Mouse (Mus musculus): ENCODE measurements at regions not wholly inside any gene's neighbourhood (a gene's known extent, or its start where the extent isn't known, plus 50 kb on each side); places are given as distances from the start of the nearest gene placed in this dataset.

DNA sequence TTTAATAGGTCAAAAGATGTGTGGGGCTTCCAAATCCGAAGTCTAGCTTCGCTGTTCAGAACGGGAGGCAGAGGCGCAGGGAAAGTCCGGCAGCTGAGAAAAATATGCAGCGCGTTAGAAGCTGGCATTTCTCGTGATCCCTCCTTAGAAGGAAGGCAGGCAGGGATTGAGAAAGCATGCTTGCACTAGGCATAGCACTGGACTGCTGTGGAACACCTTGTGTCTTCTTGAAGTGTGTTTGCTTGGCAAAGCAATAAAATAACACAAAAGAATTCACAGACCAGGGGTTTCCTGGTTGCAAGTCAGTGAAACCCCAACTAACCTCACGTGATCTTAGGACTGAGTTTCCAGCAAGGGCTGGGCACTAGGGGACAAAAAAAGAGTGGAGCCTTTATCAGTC, 305.1 kb downstream of the Sox9 start:
- H3K4me3 ChIP-seq (replicated peaks; ENCODE audit: extremely low read depth, low read depth, low read length): no peak overlapping the region
- TF ChIP-seq POLR2A (IDR thresholded peaks at IDR 0.05; ENCODE audit: borderline replicate concordance, extremely low read depth, low read depth, low read length) (no peak), CTCF (IDR thresholded peaks at IDR 0.05; ENCODE audit: insufficient read depth, low read length) (no peak)
- 23% methylated on average over 9 of the region's 9 CpGs for WGBS
- no peaks in the 10 kb centered on the region for H3K4me1 ChIP-seq (ENCODE audit: control insufficient read depth, insufficient read depth, low read length)
- DNase-seq: peak; percentile 12

DNA sequence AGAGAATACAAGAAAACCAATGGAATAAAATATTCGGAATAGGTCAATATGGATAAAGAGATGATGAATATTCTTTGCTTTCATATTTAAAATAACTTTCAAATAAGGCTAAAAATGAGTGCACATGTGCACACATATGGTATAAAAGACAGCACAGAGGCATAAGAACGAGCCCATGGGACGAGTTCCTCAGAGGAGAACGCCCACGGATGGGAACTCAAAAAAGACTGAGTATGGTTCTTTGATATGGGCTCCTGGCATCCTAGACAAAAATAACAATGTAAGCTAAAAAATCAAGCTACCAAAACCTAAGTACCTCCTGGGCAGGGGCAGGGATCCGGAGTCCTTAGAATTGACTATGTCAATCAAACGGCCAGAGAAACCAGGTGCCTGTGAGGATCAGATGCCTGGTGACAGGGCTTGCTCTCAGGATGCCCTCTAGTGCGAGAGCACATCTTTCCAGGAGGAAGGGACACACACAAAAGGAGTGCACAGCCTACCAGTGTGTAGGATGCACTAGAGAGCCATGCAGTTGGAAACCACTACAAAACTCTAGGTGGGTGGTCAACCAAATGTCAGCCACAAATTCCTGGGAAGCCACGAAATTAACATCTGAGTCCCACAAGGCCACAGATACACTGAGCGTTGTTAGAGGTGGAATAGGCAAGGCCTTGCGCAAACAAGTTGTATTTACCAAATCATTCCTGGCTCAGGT, 307.8 kb downstream of the Sox9 start:
- TF ChIP-seq POLR2A (IDR thresholded peaks at IDR 0.05; ENCODE audit: borderline replicate concordance, extremely low read depth, low read depth, low read length) (no peak), CTCF (IDR thresholded peaks at IDR 0.05; ENCODE audit: insufficient read depth, low read length) (no peak)
- Histone ChIP-seq H3K4me3 (replicated peaks; ENCODE audit: extremely low read depth, low read depth, low read length) (no peak overlapping the region), H3K4me1 (ENCODE audit: control insufficient read depth, insufficient read depth, low read length) (no peaks in the 10 kb centered on the region)
- no peak for DNase-seq
- WGBS: 88% methylated on average over 11 of the region's 11 CpGs

- TF ChIP-seq POLR2A (IDR thresholded peaks at IDR 0.05; ENCODE audit: borderline replicate concordance, extremely low read depth, low read depth, low read length) (no peak), CTCF (IDR thresholded peaks at IDR 0.05; ENCODE audit: insufficient read depth, low read length) (no peak)
- H3K4me3 ChIP-seq (replicated peaks; ENCODE audit: extremely low read depth, low read depth, low read length): no peak overlapping the region
- WGBS: 81% methylated on average over 8 of the region's 8 CpGs
- DNase-seq: no peak
- no peaks in the 10 kb centered on the region for H3K4me1 ChIP-seq (ENCODE audit: control insufficient read depth, insufficient read depth, low read length)
Measured at GRCm38 (mm10) chr11:113091901-113092568, 310.0 kb downstream of the Sox9 start.

GRCm38 (mm10) chr11:113093895-113094445, 311.9 kb downstream of the Sox9 start:
- Histone ChIP-seq H3K4me3 (replicated peaks; ENCODE audit: extremely low read depth, low read depth, low read length) (no peak overlapping the region), H3K4me1 (ENCODE audit: control insufficient read depth, insufficient read depth, low read length) (no peaks in the 10 kb centered on the region)
- DNase-seq: no peak
- no peak for TF ChIP-seq POLR2A (IDR thresholded peaks at IDR 0.05; ENCODE audit: borderline replicate concordance, extremely low read depth, low read depth, low read length)
- 86% methylated on average over 13 of the region's 13 CpGs for WGBS

DNA sequence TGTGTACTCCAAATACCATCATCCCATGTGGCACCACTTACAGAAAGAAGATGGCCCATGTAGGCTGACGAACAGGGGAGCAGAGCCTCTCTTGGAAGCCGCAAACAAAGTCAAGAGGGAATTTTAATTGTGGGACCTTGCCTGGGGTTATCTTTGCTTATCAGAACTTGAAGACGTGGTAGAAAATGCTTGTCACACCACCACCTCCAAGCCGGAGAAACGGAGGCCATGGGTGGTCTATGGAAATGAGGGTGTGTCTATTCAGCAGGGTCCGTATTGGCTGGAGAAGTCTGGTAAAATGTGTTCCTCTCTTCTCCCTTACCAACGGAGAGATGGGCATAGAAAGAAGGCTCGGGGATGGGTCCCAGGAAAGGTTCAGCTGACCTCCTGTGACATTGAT, 313.6 kb downstream of the Sox9 start:
- WGBS: 63% methylated on average over 8 of the region's 8 CpGs

GRCm38 (mm10) chr11:113096209-113096608, 314.2 kb downstream of the Sox9 start:
- WGBS: 55% methylated on average over 8 of the region's 8 CpGs

More for the DNA sequence above, 313.6 kb downstream of the Sox9 start:
- Histone ChIP-seq H3K4me3 (replicated peaks; ENCODE audit: extremely low read depth, low read depth, low read length) (no peak overlapping the region), H3K4me1 (ENCODE audit: control insufficient read depth, insufficient read depth, low read length) (no peaks in the 10 kb centered on the region)
- DNase-seq: no peak
- TF ChIP-seq CTCF (IDR thresholded peaks at IDR 0.05; ENCODE audit: insufficient read depth, low read length): no peak
- TF ChIP-seq POLR2A (IDR thresholded peaks at IDR 0.05; ENCODE audit: borderline replicate concordance, extremely low read depth, low read depth, low read length): no peak

DNA sequence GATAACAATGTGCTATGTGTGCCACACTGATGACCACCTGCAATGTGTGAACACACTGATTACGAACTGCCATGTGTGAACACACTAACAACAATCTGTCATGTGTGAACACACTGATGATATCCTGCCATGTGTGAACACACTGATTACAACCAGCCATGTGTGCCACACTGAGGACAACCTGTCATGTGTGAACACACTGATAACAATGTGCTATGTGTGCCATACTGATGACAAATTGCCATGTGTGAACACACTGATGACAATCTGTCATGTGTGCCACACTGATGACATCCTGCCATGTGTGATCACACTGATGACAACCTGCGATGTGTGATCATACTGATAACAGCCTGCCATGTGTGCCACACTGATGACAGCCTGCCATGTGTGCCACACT, 316.3 kb downstream of the Sox9 start:
- 94% methylated on average over 2 of the region's 2 CpGs for WGBS
- TF ChIP-seq POLR2A (IDR thresholded peaks at IDR 0.05; ENCODE audit: borderline replicate concordance, extremely low read depth, low read depth, low read length) (no peak), CTCF (IDR thresholded peaks at IDR 0.05; ENCODE audit: insufficient read depth, low read length) (no peak)
- H3K4me3 ChIP-seq (replicated peaks; ENCODE audit: extremely low read depth, low read depth, low read length): no peak overlapping the region
- peaks cover 7% of the 10 kb centered on the region; the same call in 1 of the 2 replicates for H3K4me1 ChIP-seq (ENCODE audit: control insufficient read depth, insufficient read depth, low read length)
- DNase-seq: no peak

More at GRCm38 (mm10) chr11:113096209-113096608, 314.2 kb downstream of the Sox9 start:
- TF ChIP-seq POLR2A (IDR thresholded peaks at IDR 0.05; ENCODE audit: borderline replicate concordance, extremely low read depth, low read depth, low read length): no peak
- TF ChIP-seq CTCF (IDR thresholded peaks at IDR 0.05; ENCODE audit: insufficient read depth, low read length): no peak
- no peak for DNase-seq
- H3K4me1 ChIP-seq (ENCODE audit: control insufficient read depth, insufficient read depth, low read length): no peaks in the 10 kb centered on the region
- no peak overlapping the region for H3K4me3 ChIP-seq (replicated peaks; ENCODE audit: extremely low read depth, low read depth, low read length)

DNA sequence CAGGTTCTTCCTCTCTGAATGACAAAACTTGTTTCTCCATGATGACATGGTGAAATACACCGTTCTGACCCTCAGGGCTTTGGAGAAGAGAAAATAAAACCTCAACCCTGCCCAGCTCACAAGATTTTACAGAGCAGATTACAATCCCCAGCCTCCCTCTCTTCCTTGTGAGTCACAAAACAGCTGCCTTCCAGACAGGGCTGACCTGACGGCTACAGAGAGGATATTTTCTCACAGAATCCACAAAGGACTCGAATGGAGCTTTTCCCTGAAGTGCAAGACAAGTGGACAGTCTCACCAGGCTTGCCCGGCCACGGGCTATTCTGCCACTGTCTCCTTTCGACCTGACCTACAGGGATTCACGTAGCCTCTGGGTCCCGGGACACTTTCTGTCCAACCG, 318.8 kb downstream of the Sox9 start:
- peak; percentile 31 for DNase-seq
- TF ChIP-seq POLR2A (IDR thresholded peaks at IDR 0.05; ENCODE audit: borderline replicate concordance, extremely low read depth, low read depth, low read length): no peak
- no peak for TF ChIP-seq CTCF (IDR thresholded peaks at IDR 0.05; ENCODE audit: insufficient read depth, low read length)
- H3K4me1 ChIP-seq (ENCODE audit: control insufficient read depth, insufficient read depth, low read length): peaks cover 7% of the 10 kb centered on the region; the same call in 1 of the 2 replicates
- H3K4me3 ChIP-seq (replicated peaks; ENCODE audit: extremely low read depth, low read depth, low read length): no peak overlapping the region
- WGBS: 63% methylated on average over 9 of the region's 9 CpGs

- Histone ChIP-seq H3K4me1 (ENCODE audit: control insufficient read depth, insufficient read depth, low read length) (peaks cover 7% of the 10 kb centered on the region; the same call in 1 of the 2 replicates), H3K4me3 (replicated peaks; ENCODE audit: extremely low read depth, low read depth, low read length) (peak overlapping the region; percentile 0)
- WGBS: 26% methylated on average over 11 of the region's 11 CpGs
- DNase-seq: peak; percentile 69
- TF ChIP-seq CTCF (IDR thresholded peaks at IDR 0.05; ENCODE audit: insufficient read depth, low read length) (no peak), POLR2A (IDR thresholded peaks at IDR 0.05; ENCODE audit: borderline replicate concordance, extremely low read depth, low read depth, low read length) (peak; percentile 58; the same call in 1 of the 2 replicates)
Measured at GRCm38 (mm10) chr11:113101534-113101933, 319.5 kb downstream of the Sox9 start.
